Mouse (Mus musculus): ENCODE measurements at regions not wholly inside any gene's neighbourhood (a gene's known extent, or its start where the extent isn't known, plus 50 kb on each side); places are given as distances from the start of the nearest gene placed in this dataset.
"Not testable (repeated sequence)": the region's sequence is repeated elsewhere in the genome, so short reads cannot be mapped to it uniquely, and the experiment has no call there.

GRCm38 (mm10) chr4:64432097-64432496 is 385.3 kb upstream of the Tnc start:
- H3K9ac ChIP-seq = no peak overlapping the region
- H3K4me3 ChIP-seq = no peak overlapping the region

GRCm38 (mm10) chr4:64437744-64438594 is 391.2 kb upstream of the Tnc start:
- Histone ChIP-seq H3K9me3 (no peaks in the 10 kb centered on the region), H3K9ac (no peak overlapping the region), H3K27ac (replicated peaks) (no peak overlapping the region), H3K4me1 (replicated peaks) (no peaks in the 10 kb centered on the region), H3K27me3 (no peaks in the 10 kb centered on the region), H3K4me3 (no peak overlapping the region), H3K36me3 (no peaks in the 10 kb centered on the region), H3K4me2 (no peak overlapping the region)
- WGBS = 77% methylated on average over 13 of the region's 13 CpGs
- ATAC-seq (ENCODE audit: low FRiP score, low read depth) = no peak

More at GRCm38 (mm10) chr4:64432097-64432496, 385.3 kb upstream of the Tnc start:
- WGBS = 86% methylated on average over 1 of the region's 1 CpGs
- Histone ChIP-seq H3K27ac (replicated peaks) (no peak overlapping the region), H3K4me2 (no peak overlapping the region), H3K4me1 (replicated peaks) (no peaks in the 10 kb centered on the region), H3K36me3 (no peaks in the 10 kb centered on the region), H3K27me3 (no peaks in the 10 kb centered on the region), H3K9me3 (no peaks in the 10 kb centered on the region)
- no peak for ATAC-seq (ENCODE audit: low FRiP score, low read depth)

GRCm38 (mm10) chr4:64451442-64451841 is 404.6 kb upstream of the Tnc start:
- 40% methylated on average over 1 of the region's 1 CpGs for WGBS
- H3K27me3 ChIP-seq = no peaks in the 10 kb centered on the region
- H3K4me2 ChIP-seq = no peak overlapping the region
- H3K27ac ChIP-seq (replicated peaks) = peak overlapping the region; percentile 22; the same call in 1 of the 2 replicates
- H3K9me3 ChIP-seq = no peaks in the 10 kb centered on the region
- H3K9ac ChIP-seq = no peak overlapping the region
- H3K36me3 ChIP-seq = no peaks in the 10 kb centered on the region
- no peaks in the 10 kb centered on the region for H3K4me1 ChIP-seq (replicated peaks)
- ATAC-seq (ENCODE audit: low FRiP score, low read depth) = peak; percentile 42; the same call in 1 of the 2 replicates
- no peak overlapping the region for H3K4me3 ChIP-seq

- Histone ChIP-seq H3K9ac (no peak overlapping the region), H3K36me3 (no peaks in the 10 kb centered on the region), H3K4me3 (no peak overlapping the region), H3K27me3 (no peaks in the 10 kb centered on the region), H3K9me3 (no peaks in the 10 kb centered on the region), H3K4me2 (no peak overlapping the region), H3K27ac (replicated peaks) (peak overlapping the region; percentile 22; the same call in 1 of the 2 replicates), H3K4me1 (replicated peaks) (no peaks in the 10 kb centered on the region)
- ATAC-seq (ENCODE audit: low FRiP score, low read depth) = peak; percentile 76; the same call in 1 of the 2 replicates
- WGBS = 15% methylated on average over 1 of the region's 1 CpGs
Observed at GRCm38 (mm10) chr4:64451946-64452345, 405.1 kb upstream of the Tnc start.

DNA sequence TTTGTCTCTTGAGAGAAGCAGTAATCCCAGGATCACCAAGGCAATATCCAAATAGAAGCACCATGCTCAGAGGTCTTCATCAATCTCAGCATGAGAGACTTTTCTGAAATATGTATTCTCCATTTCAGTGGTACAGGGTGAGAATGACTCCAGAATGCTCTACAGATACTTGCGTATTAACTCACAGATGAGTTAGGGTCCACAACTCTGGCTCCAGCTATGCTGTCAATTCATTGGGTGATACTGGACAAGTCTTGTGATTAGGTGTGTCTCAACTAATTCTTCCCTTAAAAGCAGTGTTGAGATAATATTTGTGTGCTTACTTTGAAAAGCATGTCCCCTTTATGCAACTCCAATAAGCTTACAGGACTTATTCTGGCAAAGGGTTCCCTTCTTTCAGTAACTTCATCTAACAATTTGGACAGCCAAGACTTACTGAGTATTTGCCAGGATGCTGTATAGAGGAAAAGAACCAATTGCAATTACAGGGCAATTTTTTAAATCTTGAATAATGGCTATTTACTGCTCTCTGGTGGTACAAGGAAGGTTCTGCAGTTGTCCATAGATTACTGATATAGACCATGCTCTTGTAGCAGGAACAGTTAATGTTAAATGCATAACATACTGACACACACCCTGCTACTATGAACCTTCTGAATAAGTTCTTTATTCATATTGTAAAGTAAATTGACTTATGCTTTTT is 445.6 kb upstream of the Tnc start:
- no peak overlapping the region for H3K4me3 ChIP-seq
- H3K27ac ChIP-seq (replicated peaks) = no peak overlapping the region
- ATAC-seq (ENCODE audit: low FRiP score, low read depth) = peak; percentile 65; the same call in 1 of the 2 replicates
- no peaks in the 10 kb centered on the region for H3K9me3 ChIP-seq
- no peak overlapping the region for H3K4me2 ChIP-seq
- H3K4me1 ChIP-seq (replicated peaks) = no peaks in the 10 kb centered on the region
- WGBS = 95% methylated on average over 1 of the region's 1 CpGs
- H3K27me3 ChIP-seq = no peaks in the 10 kb centered on the region
- no peaks in the 10 kb centered on the region for H3K36me3 ChIP-seq
- no peak overlapping the region for H3K9ac ChIP-seq

- not testable (repeated sequence) for H3K9me3 ChIP-seq; H3K36me3 ChIP-seq; H3K4me3 ChIP-seq; H3K4me1 ChIP-seq (replicated peaks); H3K27ac ChIP-seq (replicated peaks); H3K9ac ChIP-seq; H3K27me3 ChIP-seq; H3K4me2 ChIP-seq
- ATAC-seq (ENCODE audit: low FRiP score, low read depth) = peak; percentile 86
Observed at GRCm38 (mm10) chr4:64497759-64498158, 450.9 kb upstream of the Tnc start.

GRCm38 (mm10) chr4:64500635-64501395 is 454.0 kb upstream of the Tnc start:
- Histone ChIP-seq H3K27ac (replicated peaks) (no peak overlapping the region), H3K27me3 (no peaks in the 10 kb centered on the region), H3K4me2 (no peak overlapping the region), H3K4me3 (no peak overlapping the region), H3K36me3 (no peaks in the 10 kb centered on the region), H3K9me3 (no peaks in the 10 kb centered on the region), H3K4me1 (replicated peaks) (no peaks in the 10 kb centered on the region), H3K9ac (no peak overlapping the region)
- no peak for ATAC-seq (ENCODE audit: low FRiP score, low read depth)
- 72% methylated on average over 5 of the region's 5 CpGs for WGBS

- Histone ChIP-seq H3K4me1 (replicated peaks) (no peaks in the 10 kb centered on the region), H3K4me2 (no peak overlapping the region), H3K9me3 (no peaks in the 10 kb centered on the region), H3K4me3 (no peak overlapping the region), H3K27me3 (no peaks in the 10 kb centered on the region), H3K9ac (no peak overlapping the region), H3K36me3 (no peaks in the 10 kb centered on the region), H3K27ac (replicated peaks) (no peak overlapping the region)
- ATAC-seq (ENCODE audit: low FRiP score, low read depth) = no peak
Observed at GRCm38 (mm10) chr4:64521883-64522282, 475.1 kb upstream of the Tnc start.

- Histone ChIP-seq H3K27me3 (no peaks in the 10 kb centered on the region), H3K4me1 (replicated peaks) (no peaks in the 10 kb centered on the region), H3K36me3 (no peaks in the 10 kb centered on the region), H3K4me3 (no peak overlapping the region), H3K4me2 (no peak overlapping the region), H3K9me3 (no peaks in the 10 kb centered on the region), H3K27ac (replicated peaks) (no peak overlapping the region), H3K9ac (no peak overlapping the region)
- 83% methylated on average over 4 of the region's 4 CpGs for WGBS
- ATAC-seq (ENCODE audit: low FRiP score, low read depth) = no peak
Observed at GRCm38 (mm10) chr4:64527724-64528332, 481.0 kb upstream of the Tnc start.

DNA sequence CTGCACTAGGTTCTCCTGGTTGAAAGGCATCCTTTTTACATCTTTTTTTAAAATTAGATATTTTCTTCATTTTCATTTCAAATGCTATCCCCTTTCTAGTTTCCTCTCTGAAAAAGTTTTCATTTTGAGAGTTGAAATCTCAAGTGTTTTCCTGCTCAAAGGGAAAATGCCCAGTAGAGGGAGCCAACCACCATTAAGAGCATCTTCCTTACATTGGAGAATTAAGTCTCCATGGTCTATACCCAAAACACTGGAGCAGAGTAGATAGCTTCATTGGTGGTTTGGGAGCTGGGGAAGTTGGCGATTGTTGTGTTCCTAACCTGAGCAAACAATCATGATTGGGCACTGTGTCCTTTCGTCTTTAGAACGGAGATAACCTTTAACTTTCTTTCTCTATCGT is 483.8 kb upstream of the Tnc start:
- Histone ChIP-seq H3K27ac (replicated peaks) (no peak overlapping the region), H3K4me1 (replicated peaks) (no peaks in the 10 kb centered on the region), H3K36me3 (no peaks in the 10 kb centered on the region), H3K4me2 (no peak overlapping the region), H3K4me3 (no peak overlapping the region), H3K9ac (no peak overlapping the region), H3K27me3 (no peaks in the 10 kb centered on the region), H3K9me3 (no peaks in the 10 kb centered on the region)
- 84% methylated on average over 4 of the region's 4 CpGs for WGBS
- no peak for ATAC-seq (ENCODE audit: low FRiP score, low read depth)

GRCm38 (mm10) chr4:64533019-64533418 is 486.2 kb upstream of the Tnc start:
- peak; percentile 54; the same call in 1 of the 2 replicates for ATAC-seq (ENCODE audit: low FRiP score, low read depth)
- 28% methylated on average over 3 of the region's 3 CpGs for WGBS
- Histone ChIP-seq H3K4me3 (no peak overlapping the region), H3K4me1 (replicated peaks) (no peaks in the 10 kb centered on the region), H3K27ac (replicated peaks) (no peak overlapping the region), H3K36me3 (no peaks in the 10 kb centered on the region), H3K9ac (no peak overlapping the region), H3K9me3 (no peaks in the 10 kb centered on the region), H3K27me3 (no peaks in the 10 kb centered on the region), H3K4me2 (no peak overlapping the region)
